Mouse (Mus musculus) heart, adult 2 months (tissue): ENCODE data around the gene Olfr692.

ENCODE experiments used
- CTCF ChIP-seq: fragments of 200-600 bp; IDR thresholded peaks from 2 replicates; pipeline ENCODE4 v1.8.1; 2022; ENCODE audit warnings: antibody characterized with exemption, mild to moderate bottlenecking, moderate library complexity
- EP300 ChIP-seq: fragments of 200-500 bp; IDR thresholded peaks from 2 replicates; pipeline ENCODE4 v1.6.1; 2011; ENCODE audit warnings: low read depth, low read length, control low read depth; ENCODE audit not compliant: insufficient read depth
- POLR2A ChIP-seq: fragments of 200-500 bp; IDR thresholded peaks from 2 replicates; pipeline ENCODE4 v1.6.1; 2011; ENCODE audit warnings: mild to moderate bottlenecking, low read depth, low read length, control low read depth; ENCODE audit not compliant: insufficient read depth

- TF ChIP-seq POLR2A, result no peak
- TF ChIP-seq CTCF, result no peak
- no peak for TF ChIP-seq EP300
These were observed 6.3 kb upstream of the Olfr692 start for GRCm38 (mm10) chr7:105361713-105362112.
